Mouse (Mus musculus): ENCODE data around the gene Gm20809. TPM values are rescaled to one million over a fixed set of nuclear protein-coding genes. Genes with fewer than 3 reads are reported as not detected.

Gene Gm20809
- polyA plus RNA-seq (2015; fragmentation: Nextera tagmentation; extraction: Ambion mirVana) = not detected in 2 replicates

DNA sequence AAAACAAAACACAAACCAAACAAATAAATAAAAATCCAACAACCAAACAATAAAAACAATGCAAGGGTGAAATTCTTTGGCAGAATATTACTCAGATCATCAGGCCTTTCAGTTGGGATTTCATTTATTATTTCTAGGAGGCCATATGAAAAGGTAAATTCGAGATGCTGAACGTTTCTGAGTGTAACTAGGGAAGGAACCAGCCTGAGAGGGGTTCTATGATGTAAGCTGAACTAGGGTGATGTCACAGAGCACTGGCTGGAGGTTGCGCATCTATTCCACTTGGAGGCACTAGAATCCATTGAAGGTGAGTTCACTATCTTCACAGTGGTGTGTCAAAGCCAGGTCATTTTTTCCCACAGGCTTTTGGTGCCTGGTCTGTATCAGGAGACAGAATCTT lies at the start of gene Gm20809:
Gm20809 (plus strand) TSS at position 301 of the 400 bp plus-strand sequence.

